Mouse (Mus musculus) gastrocnemius, postnatal 36 days (tissue): Measurements from ENCODE around the gene Mettl16. TPM values are rescaled to one million over a fixed set of nuclear protein-coding genes. Genes with fewer than 3 reads are reported as not detected.

Source experiments
- DNase-seq, 2 experiments: peaks; one replicate each; pipeline ENCODE4 v3.0.0; 2022
- intact Hi-C: fragments of 180-260 bp; cut with DNase I; formaldehyde crosslinking; loops from one replicate; pipeline ENCODE4 v1.15.1; 2025
- long read RNA-seq, 2 experiments: library from polyadenylated mRNA; stranded (forward); transcript quantifications; one replicate each; pipeline ENCODE4 v2.0.0; 2021
- total RNA-seq, 2 experiments: library from RNA; stranded (reverse); gene quantifications; 2 replicates each; pipeline ENCODE4 v1.2.3; 2021

The Mettl16 gene
- total RNA-seq = 10 to 100 TPM in 1 of 2 experiments, 1 to 10 TPM in 1; 8.5 to 10.3 TPM
- long read RNA-seq, experiment 1, full-length matches to known transcripts = 4 of 9 reads
- long read RNA-seq, experiment 1, partial matches to known transcripts = 0 of 9 reads
- long read RNA-seq, experiment 1, other reads (novel, unspliced or antisense) = 5 of 9 reads
- long read RNA-seq, experiment 2, full-length matches to known transcripts = 8 of 11 reads
- long read RNA-seq, experiment 2, partial matches to known transcripts = 0 of 11 reads
- long read RNA-seq, experiment 2, other reads (novel, unspliced or antisense) = 3 of 11 reads

DNA sequence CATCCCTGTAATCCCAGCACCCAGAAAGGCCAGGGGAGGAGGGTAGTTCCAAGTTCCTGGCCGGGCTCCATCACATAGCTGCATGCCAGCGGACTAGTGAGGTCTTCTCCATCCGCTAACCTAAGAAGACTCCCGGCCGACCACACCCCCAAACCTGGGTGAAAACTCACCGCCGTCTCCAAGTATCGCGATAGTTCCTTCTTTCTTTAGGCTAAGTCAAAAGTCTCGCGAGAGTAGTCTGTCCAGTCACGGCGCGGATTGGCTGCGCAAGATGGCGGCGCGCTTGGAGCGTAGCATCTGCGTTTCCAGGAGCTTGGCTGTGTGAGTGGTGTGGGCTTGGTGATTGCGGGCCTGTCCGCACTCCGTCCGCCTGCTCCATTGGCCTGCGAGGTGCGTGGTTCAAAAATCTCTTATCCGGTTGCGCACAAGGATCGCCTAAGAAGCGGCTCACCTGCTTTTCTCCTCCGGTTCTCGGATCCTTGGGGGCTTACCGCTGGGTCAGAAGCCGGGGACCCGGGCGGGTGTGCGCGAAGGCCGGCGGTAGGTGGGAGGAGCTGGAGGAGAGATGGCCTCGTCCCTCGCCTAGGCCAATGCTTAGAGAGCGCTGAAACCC lies at the start of gene Mettl16:
Gene Mettl16 (plus strand): TSS at position 236 of the 613 bp plus-strand sequence.
- DNase-seq = peak; percentile 84 to 89
- intact Hi-C loops = no loop called here

DNA sequence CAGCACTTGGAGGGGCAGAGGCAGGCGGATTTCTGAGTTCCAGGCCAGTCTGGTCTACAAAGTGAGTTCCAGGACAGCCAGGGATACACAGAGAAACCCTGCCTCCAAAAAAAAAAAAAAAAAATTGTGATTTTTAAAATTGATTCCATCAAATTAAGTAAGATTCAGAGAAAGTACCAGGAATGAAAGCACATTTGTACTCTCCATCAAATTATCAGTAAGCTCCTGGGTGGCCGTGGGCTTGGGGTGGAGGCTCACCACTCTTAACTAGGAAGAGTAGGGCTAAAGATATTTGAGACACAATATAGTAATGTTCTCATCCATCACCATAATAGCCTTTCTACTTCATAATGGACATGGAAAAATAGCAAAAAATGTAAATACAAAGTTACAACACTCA lies 49.5 kb upstream of the Mettl16 start:
- intact Hi-C loops = loop anchor here (5.0 kb wide), 1 partner anchor 69 kb away; no protein-coding TSS in a partner anchor
- no peak for DNase-seq

DNA sequence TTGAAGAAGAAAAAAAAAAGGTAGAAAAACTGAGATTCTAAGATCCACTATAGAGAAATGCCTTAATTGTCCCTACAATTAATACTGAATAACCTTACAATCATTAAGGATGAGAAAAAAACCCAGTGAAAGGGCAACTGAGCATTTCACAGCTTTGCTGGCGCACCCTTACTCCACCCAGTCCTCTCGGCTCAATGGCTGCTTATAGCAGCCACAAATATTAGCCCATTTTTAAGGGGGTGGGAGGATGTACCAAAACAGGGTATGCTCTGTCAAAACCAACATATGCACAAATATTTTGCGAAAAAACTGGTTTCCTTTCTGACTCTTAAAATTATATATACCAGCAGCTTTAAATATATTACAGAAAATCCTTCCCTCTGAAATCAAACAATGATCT lies 48.7 kb upstream of the Mettl16 start:
- intact Hi-C loops = loop anchor here (5.0 kb wide), 1 partner anchor 70 kb away; no protein-coding TSS in a partner anchor
- no peak for DNase-seq

DNA sequence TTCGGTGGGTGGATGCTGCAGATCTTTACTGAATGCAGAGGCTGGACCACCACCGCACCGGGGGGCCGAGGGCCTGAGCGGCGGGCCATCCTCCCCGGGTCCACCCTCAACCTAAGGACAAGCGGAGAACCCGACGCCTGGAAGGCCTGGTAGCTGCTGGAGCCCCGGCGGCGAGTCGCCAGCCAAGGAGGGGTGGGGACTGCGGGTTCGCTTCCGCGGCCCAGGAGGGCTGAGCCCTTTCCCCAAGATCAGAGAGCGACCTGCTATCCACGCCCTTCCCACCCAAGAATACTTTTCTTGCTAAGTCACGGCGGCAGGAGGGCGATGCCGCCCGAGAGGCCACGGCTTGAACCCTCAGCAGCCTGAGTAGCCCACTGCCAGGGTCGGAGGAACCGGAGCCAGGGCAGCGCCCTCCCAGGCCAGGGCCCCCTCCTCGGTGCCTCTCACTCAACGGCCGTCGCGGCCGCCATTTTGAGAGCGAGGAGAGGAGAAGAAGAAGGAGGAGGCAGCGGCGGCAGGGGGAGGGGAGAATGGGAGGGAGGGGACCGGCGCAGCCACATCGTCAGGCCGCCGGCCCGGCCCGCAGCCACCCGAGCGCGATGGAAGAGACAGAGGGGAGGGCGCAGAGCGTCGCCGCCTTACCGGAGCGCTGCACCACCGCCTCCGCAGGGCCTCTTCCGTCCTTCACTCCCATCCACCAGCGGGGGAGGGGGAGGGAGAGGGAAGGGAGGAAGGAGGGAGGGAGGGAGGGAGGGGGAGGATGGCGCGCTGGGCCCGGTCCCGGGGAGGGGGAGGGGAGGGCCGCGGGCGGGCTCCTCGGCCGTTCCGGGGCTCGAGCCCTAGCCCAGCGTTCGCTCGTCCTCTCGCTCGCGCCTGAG lies 47.0 kb upstream of the Mettl16 start:
- DNase-seq = peak; percentile 79 to 84
- intact Hi-C loops = loop anchor here (2.0 to 5.0 kb wide), 2 partner anchors 71 to 115 kb away; no protein-coding TSS in a partner anchor

DNA sequence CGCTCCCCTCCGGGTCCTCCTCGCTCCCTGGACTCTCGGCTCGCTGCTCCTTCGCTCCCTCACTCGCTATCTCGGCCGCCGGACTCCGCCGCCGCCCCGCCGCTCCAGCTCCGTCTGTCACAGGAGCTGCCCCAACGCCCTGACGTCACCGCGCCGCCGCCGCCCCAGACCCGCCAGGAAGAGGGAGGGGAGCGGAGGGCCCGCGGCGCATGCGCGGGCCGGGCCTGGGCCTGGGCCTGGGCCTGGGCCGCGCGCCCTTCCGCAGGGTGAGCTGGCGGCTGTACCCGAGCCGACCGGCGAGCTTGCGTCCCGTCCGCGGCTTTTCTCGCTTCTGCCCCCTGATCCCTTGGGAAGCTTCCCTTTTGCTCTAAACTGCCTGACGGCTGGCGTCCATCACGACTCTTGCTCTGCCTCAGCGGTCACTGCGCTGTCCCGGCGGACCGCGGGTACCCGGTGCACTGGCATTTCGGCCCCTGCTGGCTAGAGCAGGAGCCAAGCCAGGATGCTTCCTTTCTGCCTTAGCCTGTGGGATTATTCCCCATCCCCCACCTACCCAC lies 46.3 kb upstream of the Mettl16 start, which contains the start of gene Pafah1b1:
Gene Pafah1b1 (minus strand): TSS at position 436 of the 557 bp plus-strand sequence.
- peak; percentile 94 for DNase-seq
- intact Hi-C loops = loop anchor here (2.0 to 5.0 kb wide), 2 partner anchors 72 to 114 kb away; no protein-coding TSS in a partner anchor

DNA sequence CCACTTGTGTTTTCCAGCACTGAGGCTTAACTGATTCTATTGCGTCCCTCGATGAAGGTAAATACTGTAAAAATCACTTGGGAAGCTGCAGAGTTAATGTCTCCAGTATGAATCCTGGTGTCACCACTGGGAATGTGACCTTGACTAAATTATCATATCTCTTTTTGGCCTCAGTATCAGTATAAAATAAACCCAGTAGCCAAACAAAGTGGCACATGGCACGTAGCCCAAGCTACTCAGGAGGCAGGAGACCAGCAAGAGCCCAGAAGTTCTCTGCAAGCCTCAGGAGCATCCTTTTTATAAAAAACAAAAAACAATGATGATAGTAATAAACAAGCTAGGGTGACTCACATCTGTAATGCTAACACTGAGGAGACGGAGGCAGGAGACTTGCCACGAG lies 45.4 kb upstream of the Mettl16 start:
- intact Hi-C loops = loop anchor here (2.0 kb wide), 1 partner anchor 114 kb away; no protein-coding TSS in a partner anchor
- DNase-seq = no peak

DNA sequence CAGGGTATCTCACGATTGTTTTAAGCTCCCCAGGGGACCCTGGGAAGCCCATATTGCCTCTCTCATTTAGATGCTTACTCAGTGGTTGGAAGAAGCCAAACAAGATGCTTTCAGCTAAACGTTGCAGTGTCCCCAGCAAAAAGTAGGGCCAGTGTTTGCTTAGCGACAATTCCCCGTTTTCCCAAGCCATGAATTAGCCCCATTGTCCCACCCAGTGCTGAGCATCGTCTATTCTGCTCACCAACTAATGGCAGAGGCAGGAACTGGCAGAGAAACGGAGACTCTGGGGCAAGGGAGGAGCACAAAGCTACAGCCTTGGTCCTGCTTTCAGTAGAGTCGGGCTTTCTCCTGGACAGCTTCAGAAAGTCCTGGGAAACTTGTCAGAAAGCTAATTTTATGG lies 35.7 kb upstream of the Mettl16 start:
- intact Hi-C loops = loop anchor here (5.0 kb wide), 1 partner anchor 32 kb away; no protein-coding TSS in a partner anchor
- no peak for DNase-seq

DNA sequence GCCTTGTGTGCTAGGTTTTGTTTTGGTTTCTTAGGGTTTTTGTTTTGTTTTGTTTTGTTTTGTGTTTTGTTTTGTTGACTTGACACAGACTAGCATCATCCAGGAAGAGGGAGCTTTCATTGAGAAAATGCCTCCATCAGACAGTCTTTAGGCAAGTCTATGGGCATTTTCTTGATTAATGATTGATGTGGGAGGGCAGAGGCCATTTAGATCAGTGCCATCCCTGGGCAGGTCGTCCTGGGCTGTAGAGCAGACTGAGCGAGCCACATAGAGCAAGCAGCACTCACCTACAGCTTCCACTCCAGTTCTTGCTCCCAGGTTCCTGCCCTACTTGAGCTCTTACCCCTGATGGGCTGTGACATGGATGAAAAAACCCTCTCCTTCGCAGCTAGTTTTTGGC lies 32.8 kb upstream of the Mettl16 start:
- intact Hi-C loops = no loop called here
- no peak for DNase-seq

DNA sequence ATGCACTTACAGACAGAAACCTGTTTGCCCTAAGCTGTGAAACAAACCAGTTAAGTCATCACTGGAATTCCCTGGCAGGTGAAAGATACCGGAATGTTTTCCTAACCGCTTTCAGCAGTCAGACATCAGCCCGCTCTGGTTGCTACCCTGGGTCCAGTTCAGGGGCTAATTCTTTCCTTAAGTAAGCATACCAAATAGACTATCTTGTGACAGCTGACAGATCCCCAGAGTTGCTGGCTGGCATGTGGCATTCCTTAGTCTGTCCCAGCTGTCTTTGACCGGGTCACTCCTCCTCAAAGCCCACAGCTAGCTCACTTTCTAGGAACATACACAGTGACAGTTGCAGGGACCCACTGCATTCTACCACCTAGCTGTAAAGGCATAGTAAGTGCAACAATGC lies 22.6 kb upstream of the Mettl16 start:
- intact Hi-C loops = no loop called here
- DNase-seq = no peak

DNA sequence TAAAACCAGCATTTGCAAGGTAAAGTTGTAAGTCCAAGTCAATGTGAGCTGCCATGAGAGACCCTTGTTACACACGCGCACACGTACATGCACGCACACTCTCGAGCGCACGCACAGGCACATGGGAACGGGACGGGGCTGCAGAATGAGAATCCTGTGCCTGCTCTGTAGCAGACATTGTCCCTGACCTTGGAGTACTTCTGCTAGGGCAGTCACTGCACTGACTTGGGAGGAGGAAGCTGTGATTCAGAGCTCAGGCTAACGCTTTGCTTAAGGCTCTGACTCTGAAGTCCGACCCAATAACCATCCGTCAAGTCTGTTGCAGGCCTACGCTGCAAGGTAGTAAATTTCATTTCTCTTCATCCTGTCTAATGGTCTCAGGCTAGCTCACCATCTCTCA lies 21.4 kb upstream of the Mettl16 start:
- no peak for DNase-seq
- intact Hi-C loops = no loop called here

DNA sequence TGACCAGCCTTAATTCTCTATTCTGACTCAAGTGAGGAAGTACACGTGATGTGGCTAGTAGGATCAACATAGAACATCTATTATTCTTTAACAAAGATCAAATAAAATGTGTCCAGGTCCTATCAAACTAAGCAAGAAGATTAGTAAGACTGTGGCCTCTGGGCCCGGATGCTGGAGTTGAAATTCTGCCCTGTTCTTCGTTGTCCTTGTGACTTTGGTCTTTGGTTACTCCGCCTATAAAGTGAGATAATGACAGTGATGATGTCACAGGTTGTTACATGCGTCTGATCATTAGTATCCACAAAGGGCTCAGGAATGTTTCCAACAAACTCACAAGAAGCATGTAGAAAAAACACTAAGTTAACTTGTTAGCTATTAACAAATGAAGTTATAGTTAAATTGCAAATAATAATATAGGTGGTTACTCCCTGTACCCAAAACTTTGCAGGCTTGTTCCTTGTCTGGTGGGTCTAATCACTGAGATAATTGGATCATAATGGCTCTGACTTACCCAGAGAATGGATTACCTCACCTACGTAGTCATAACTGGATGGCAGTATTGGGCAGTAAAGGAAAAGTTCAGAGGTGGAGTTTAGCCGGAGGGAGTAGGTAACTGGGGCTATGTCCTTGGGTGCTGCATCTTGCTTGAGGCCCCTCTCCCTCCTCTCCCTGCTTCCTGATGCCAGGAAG lies 19.8 kb upstream of the Mettl16 start:
- intact Hi-C loops = no loop called here
- no peak for DNase-seq

DNA sequence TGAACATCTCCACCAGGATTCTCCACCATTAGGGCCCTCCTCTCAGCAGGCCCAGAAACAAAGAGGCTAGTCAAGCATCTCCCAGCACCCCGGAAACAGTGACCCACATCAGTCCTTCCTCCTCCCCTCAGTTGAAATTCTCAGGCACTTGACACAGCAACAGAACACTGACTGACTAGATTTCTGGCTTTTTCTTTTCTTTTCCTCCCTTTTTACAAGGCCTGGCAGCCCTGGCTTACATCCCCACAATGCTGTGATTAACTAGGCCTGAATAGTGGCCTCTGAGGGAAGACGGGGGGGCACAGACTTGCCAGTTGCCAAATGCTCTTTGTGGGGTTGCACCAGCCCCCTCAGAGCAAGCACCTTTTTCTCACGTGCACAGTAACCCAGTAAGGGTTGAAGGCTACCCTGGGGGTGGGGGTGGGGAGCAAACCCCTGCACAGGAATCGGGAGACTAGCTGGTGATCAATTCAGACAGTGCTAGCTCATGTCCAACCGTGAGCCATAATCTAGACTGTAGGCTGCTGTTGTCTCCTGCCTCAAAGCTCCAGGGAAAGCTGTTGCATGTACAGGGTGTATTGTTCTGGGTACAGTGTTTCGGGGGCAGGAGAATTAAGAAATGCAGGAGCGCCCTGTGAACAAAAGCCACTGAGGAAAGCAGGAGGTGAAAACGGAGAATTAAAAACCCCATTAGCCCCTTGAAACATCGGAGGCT lies 19.1 kb upstream of the Mettl16 start:
- intact Hi-C loops = no loop called here

DNA sequence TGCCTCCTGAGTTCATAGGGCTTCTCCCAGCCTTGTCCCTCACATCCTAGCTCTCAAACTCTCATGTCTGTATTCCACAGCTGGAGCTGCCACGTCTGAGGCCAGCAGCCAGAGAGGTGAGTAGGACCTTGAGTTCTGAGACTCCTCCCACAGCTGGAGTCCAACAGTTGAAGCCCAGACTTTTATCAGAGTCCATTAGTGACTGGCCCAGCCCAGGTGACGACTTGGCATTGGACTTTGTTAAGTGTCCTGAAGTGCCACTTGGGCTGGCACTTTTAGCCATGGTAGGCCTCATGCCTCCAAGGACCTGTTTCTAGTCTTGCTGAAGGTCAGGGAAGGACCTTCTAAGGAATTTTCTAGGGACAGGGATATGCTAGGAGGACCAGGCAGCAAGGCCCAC lies 14.0 kb upstream of the Mettl16 start:
- no peak for DNase-seq
- intact Hi-C loops = no loop called here

More for the DNA sequence above, 19.1 kb upstream of the Mettl16 start:
- DNase-seq = no peak

DNA sequence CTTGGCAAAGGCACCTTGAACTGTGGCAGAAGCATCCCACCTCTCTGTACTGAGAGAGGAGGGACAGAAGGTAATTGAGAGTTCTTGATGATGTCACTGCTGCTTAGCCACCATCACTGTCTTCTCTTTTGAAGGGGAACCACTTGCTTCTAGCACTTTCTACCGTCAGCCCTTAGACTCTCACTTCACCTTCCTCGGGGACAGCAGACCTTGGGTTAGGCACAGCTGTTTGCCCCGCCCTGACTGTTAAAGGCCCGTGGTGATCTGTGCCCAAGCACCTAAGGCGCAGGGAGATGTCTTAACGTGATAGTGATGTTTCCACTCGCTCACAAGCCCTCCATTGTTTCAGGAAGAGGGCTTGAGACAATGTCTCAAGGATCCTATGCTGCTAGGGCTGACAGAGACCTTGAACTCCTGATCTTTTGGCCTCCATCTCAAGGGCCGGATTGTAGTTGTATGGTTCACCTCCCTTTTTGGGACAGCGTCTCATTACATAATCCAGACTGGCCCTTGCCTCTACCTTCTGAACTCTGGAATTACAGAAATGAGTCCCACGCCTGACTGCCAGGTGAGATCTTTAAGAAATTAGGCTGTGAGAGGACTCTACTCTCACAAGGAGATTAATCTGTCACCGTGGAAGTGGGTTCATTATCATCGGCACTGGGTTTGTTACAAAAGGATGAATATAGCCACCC lies 9.5 kb upstream of the Mettl16 start:
- DNase-seq = no peak
- intact Hi-C loops = no loop called here

DNA sequence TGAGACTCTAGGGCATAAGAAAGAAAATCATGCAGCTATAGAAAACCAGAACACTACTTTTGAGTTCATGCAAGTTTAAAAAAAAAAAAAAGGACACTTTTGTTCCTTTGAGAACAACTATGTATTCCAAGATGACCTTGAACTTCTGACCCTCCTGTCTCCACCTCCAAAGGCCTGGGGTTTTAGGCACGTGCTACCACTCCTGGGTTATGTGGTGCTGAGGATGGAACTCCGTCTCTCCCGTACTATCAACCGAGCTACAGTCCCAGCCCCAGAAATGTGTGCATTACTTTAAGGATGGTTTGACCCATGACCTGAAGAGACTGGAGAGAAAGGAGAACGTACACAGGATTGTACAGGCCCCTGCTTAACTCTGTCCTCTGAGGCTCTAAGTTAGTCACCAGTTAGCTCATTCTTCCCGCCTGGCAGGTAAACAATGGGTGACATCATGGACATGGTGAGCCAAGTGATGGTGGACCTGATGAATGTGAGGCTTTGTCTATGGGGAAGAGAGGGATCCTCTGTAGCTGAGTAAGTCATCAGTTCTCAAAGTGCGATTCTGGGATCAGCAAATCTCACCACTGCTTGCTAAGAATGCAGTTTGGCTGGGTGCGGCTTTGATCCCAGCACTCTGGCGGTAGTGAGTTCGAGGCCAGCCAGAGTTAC lies 6.5 kb upstream of the Mettl16 start:
- no peak for DNase-seq
- intact Hi-C loops = no loop called here

DNA sequence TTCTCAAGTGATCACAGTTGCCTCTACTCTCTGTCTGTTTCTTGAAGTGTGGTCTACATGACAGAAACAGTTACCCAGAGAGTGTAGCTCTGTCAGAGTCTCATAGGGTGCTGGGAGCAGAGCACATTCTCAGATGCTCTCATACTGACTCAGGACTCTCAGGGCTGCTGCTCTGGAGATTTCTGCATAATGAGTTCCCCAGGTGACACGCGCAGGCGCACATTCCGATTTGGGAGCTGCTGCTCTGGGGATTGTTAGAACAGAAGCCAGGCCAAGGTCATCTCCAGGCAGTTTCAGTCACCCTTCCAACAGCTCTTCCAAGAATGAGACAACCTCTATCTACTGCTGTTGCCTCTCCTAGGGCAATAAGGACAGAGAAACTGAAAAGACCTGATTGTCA lies 3.2 kb upstream of the Mettl16 start:
- DNase-seq = no peak
- intact Hi-C loops = loop anchor here (5.0 kb wide), 2 partner anchors 35 to 130 kb away; no protein-coding TSS in a partner anchor

DNA sequence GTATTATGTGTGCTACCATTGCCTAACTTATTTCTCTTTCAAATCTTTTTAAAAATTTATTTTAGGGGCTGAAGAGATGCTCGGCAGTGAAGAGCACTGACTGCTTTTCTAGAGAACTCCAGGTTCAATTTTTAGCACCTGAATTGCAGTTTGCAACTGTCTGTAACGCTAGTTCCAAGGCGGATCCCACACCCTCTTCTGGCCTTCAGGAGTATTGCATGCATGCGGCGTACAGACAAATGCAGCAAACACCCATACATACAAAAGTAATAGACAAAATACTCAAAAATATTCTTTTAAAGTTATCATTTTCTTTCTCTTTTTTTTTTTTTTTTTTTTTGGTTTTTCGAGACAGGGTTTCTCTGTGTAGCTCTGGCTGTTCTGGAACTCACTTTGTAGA lies 2.6 kb upstream of the Mettl16 start:
- intact Hi-C loops = loop anchor here (5.0 kb wide), 2 partner anchors 36 to 131 kb away; no protein-coding TSS in a partner anchor
- peak in 1 of 2 experiments; percentile 15 for DNase-seq

DNA sequence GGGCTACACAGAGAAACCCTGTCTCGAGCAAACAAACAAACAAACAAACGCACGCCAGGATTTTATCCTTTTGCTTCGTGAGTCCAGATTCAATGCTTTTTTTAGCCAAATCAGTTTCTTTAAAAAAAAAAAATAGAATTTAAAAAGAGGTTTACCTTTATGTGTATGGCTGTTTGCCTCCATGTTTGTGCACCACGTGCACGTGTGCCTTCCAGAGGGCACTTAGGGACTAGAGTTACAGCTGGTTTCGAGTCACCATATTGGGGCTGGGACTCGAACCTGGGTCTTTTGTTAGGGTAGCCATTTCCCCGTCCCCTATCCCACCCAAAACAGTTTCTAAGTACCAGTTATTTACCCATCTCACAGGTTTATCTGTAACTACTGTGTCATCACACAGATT lies 593 bp upstream of the Mettl16 start:
- no peak for DNase-seq
- intact Hi-C loops = no loop called here
